Mouse (Mus musculus) cerebellum, adult 9-10 months (tissue): ENCODE data around the gene Adam19.
"Not testable (repeated sequence)": the region's sequence is repeated elsewhere in the genome, so short reads cannot be mapped to it uniquely, and the experiment has no call there.

Experiments used
- DNase-seq: peaks from one replicate; pipeline ENCODE4 v3.0.0; 2022

Adam19 gene

GRCm38 (mm10) chr11:46143342-46143741 is 87.5 kb downstream of the Adam19 start:
- DNase-seq: no peak

DNA sequence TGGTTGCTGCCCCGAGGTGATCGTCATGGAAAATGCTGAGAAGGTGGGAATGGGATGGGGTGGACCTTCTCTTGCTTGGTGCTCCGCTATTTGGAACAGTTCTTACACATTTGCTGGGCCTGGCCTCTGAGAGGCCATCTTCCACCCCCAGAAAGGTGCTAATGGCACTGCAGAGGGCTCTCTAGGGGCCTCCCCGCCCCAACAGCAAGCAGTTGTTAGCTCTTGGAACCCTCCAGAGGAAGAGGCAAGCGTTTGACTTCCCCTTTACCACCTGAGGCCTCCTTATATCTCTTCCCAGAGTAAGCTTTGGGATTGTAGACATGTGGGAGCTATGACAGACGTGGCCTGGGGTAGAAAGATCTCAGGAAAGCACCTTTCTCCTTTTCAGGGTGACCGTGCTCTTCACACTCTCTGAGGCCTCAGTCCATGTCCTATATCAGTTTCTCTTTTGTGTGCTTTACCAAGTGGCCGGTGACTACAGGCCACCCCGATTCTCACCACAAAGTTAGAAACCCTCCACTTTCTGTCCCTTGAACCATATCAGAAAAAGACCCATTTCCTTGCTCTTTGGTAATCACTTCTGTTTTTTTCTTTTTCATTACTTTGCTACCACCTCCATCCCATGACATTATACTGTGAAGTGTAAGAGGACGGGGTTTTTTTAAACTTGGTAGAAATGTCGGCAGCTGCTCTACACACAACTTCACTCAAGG is 89.5 kb downstream of the Adam19 start:
- no peak for DNase-seq

DNA sequence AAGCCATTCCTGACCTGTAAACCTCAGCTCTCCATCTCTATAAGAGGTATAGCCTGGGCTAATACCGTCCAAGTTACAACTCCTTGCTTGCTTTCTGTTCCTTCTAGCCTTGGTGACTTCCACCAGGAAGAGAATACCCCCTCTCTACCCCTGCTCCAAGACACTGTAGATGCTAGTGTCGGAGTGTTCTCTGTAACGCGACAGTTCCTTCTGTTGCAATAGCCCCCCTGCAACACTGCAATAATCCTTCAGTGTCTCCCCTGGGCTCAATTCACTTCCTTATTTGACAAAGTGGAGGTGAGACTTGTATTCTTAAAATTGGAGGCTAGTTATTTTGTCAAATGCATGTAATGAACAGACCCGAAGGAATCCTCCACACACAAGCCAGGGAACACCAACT is 90.8 kb downstream of the Adam19 start:
- no peak for DNase-seq

- DNase-seq: no peak
Measured at GRCm38 (mm10) chr11:46156945-46157344, 101.2 kb downstream of the Adam19 start.

DNA sequence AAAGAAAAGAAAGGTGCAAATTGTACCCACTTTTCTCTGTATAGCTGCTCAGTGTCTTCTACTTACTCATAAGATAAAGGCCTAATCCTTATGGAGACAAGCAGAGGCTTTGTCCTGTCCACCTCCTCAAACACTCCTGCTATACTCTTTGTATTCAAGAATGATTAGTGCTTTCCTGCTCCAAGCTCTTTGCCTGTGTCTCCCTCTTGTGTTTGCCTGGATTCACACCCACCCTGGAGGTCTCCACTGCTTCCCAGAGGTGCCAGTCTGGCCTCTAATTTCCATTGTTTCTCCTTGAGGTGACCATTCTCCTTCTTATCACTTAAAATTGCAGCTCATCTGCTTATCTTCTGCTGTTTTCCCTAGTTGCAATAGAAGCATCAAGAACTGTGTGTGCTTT is 101.7 kb downstream of the Adam19 start:
- no peak for DNase-seq

- no peak for DNase-seq
Measured at GRCm38 (mm10) chr11:46165866-46166585, 110.2 kb downstream of the Adam19 start, which contains the start of gene Nipal4. Gene Nipal4 (minus strand): TSS chr11:46166508.

GRCm38 (mm10) chr11:46168506-46168905 is 112.7 kb downstream of the Adam19 start:
- DNase-seq: no peak

- peak; percentile 15 for DNase-seq
Measured at GRCm38 (mm10) chr11:46169908-46170307, 114.1 kb downstream of the Adam19 start.

- no peak for DNase-seq
Measured at GRCm38 (mm10) chr11:46172128-46172527, 116.3 kb downstream of the Adam19 start.

GRCm38 (mm10) chr11:46176155-46176554 is 120.4 kb downstream of the Adam19 start:
- no peak for DNase-seq

DNA sequence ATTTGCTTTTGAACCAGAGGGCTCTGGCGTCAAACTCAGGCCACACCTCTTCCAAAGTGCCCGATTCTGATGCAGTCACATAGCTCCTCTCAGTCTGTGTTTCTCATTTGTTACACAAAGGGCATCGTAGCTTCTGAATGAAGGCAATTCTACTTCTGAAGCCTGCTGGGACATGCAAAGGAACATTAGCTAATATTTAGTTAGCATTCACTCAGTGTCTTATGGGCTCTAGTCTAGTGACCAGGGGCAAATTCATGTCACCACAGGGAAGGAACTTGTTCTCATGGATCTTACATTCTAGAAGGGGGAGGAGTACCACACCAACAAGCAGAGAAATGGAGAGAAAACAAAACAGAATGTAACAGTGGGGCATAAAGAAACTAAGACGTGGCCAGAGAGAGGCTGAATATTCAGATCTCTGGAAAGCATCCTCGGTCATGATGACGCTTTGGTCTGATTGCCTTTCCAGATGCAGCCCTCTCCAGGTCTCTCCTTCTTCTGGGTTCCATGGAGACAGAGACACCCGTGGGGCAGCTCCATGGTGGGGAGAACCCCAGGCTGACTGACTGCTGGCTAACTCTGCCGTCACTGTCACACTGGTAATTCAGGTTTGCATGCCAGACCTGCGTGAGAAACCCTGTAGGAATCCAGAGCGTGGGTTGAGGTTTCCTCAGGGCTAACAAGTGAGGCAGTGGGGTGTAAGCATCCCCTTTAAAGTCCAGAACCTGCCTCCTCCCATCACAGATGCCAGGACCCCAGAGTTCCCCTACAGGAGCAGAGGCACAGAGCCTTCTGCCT is 121.7 kb downstream of the Adam19 start:
- DNase-seq: no peak

- not testable (repeated sequence) for DNase-seq
Measured at GRCm38 (mm10) chr11:46182031-46182430, 126.2 kb downstream of the Adam19 start.

DNA sequence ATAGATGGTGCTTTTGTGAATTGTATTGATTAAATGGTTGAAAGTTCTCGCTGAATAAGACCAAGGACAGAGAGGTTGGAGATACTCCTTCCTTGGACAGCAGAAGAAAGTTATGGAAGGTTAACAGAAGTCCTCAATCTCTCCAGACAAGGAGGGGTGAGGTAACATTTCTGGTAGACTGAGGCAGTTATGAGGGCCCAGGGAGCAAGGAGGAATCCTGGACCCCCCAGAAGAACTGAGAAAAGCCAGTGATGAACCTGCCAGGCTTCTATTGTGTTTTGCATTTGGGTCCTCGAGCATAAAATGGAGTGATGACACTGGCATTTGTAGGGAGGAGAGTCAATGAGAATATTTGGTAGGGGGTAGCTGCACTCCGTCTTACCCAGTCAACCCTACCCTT is 129.2 kb downstream of the Adam19 start:
- no peak for DNase-seq

- peak; percentile 53 for DNase-seq
Measured at GRCm38 (mm10) chr11:46185486-46185885, 129.7 kb downstream of the Adam19 start.

DNA sequence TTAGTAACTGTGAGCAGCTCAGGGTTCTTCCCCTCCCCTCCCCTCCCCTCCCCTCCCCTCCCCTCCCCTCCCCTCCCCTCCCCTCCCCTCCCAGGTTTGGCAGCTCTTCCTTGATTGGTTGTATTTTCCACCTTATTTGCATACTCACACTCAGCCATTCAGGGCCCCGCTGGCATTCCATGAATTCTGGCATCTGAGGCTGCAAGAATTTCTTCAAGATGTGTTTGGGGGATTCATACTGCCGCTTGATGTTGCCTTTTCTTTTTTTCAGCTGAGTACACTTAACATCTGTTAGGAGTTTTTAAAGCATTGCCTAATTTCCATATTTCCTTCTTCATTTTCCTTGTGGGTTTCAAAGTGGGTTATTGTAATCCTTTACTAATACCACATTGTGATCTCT is 132.5 kb downstream of the Adam19 start:
- no peak for DNase-seq

- no peak for DNase-seq
Measured at GRCm38 (mm10) chr11:46194175-46194574, 138.4 kb downstream of the Adam19 start.
